Mouse (Mus musculus) midbrain, embryonic 13.5 days (tissue): Measurements from ENCODE around the gene Pigw. TPM values are rescaled to one million over a fixed set of nuclear protein-coding genes. Genes with fewer than 3 reads are reported as not detected.

ENCODE experiments used
- ATAC-seq: fragments of 200-750 bp; cut with Nextera tagmentation; 2 replicates; pipeline ENCODE4 v1.8.0; 2017; ENCODE audit warnings: mild to moderate bottlenecking, moderate TSS enrichment, moderate library complexity
- H3K27ac ChIP-seq: fragments of 300-500 bp; sonication (generic); 2 replicates; pipeline ENCODE4 v1.5.1; 2015; ENCODE audit warnings: inconsistent platforms, mild to moderate bottlenecking, moderate library complexity
- H3K27me3 ChIP-seq: fragments of 300-500 bp; sonication (generic); 2 replicates; pipeline ENCODE4 v1.6.1; 2015; ENCODE audit warnings: mild to moderate bottlenecking, inconsistent platforms
- H3K36me3 ChIP-seq: fragments of 300-500 bp; sonication (generic); 2 replicates; pipeline ENCODE4 v1.6.1; 2015; ENCODE audit warnings: mild to moderate bottlenecking, inconsistent platforms
- H3K4me1 ChIP-seq: fragments of 300-500 bp; sonication (generic); replicated peaks from 2 replicates; pipeline ENCODE4 v1.6.1; 2015; ENCODE audit warnings: inconsistent platforms
- H3K4me2 ChIP-seq: fragments of 300-500 bp; sonication (generic); replicated peaks from 2 replicates; pipeline ENCODE4 v1.6.1; 2015; ENCODE audit warnings: moderate library complexity, mild to moderate bottlenecking, inconsistent platforms
- H3K4me3 ChIP-seq: fragments of 300-500 bp; sonication (generic); replicated peaks from 2 replicates; pipeline ENCODE4 v1.5.1; 2015; ENCODE audit warnings: mild to moderate bottlenecking, inconsistent platforms
- H3K9ac ChIP-seq: fragments of 300-500 bp; sonication (generic); replicated peaks from 2 replicates; pipeline ENCODE4 v1.6.1; 2015; ENCODE audit warnings: mild to moderate bottlenecking, inconsistent platforms
- H3K9me3 ChIP-seq: fragments of 300-500 bp; sonication (generic); 2 replicates; pipeline ENCODE4 v1.6.1; 2016; ENCODE audit warnings: mild to moderate bottlenecking, inconsistent platforms
- WGBS: fragments of 180-500 bp; shearing (Covaris S2); methylation state at CpG from one replicate; pipeline ENCODE4 v1.1.7; 2015; 5-methylcytosine and 5-hydroxymethylcytosine counted together
- polyA plus RNA-seq: library from polyadenylated mRNA; unstranded; fragments of >200 nt; fragmentation: Nextera tagmentation; extraction: Ambion mirVana; gene quantifications from 2 replicates; pipeline ENCODE4 v1.2.1, GENCODE M21; 2015

Pigw gene
- polyA plus RNA-seq, 1 experiment from 2014 or later, result 3.1 TPM

DNA sequence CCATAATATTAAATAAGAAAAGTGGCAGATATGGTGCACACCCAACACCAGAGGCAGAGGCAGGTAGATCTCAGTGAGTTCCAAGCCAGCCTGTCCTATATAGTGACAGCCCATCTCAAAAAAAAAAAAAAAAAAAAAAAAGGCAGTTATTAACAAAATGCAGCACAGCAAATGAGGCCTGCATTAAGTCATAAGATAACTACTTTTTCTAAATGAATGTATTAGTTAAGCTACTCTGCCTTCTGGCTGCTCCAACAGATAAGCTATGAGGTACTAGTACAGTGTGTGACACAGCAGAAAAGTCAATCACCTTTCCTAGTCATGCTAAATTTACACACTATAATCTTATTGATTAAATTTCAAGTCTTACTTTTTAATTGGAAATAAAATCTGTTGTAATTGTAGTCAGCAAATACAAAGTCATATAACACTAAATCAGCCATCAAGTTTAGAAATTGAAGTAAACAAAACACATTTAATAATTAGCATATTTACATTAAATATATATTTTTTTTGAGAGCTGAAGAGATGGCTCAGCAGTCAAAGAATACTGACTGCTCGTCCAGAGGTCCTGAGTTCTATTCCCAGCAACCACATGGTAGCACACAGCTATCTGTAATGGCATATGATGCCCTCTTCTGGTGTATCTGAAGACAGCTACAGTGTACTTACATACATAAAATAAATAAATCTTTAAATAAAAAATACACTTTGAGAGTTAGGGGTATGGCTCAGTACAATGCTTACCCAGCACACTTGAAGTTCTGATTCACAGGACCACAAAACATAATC is 6.8 kb downstream of the Pigw start:
- ATAC-seq, result no peak
- no peak overlapping the region for H3K9ac ChIP-seq
- H3K4me1 ChIP-seq, result peaks cover 15% of the 10 kb centered on the region
- H3K9me3 ChIP-seq, result no peaks in the 10 kb centered on the region
- no peak overlapping the region for H3K4me3 ChIP-seq
- no peak overlapping the region for H3K4me2 ChIP-seq
- no peaks in the 10 kb centered on the region for H3K36me3 ChIP-seq
- 74% methylated on average over 1 of the region's 1 CpGs for WGBS
- no peak overlapping the region for H3K27ac ChIP-seq
- H3K27me3 ChIP-seq, result no peaks in the 10 kb centered on the region

DNA sequence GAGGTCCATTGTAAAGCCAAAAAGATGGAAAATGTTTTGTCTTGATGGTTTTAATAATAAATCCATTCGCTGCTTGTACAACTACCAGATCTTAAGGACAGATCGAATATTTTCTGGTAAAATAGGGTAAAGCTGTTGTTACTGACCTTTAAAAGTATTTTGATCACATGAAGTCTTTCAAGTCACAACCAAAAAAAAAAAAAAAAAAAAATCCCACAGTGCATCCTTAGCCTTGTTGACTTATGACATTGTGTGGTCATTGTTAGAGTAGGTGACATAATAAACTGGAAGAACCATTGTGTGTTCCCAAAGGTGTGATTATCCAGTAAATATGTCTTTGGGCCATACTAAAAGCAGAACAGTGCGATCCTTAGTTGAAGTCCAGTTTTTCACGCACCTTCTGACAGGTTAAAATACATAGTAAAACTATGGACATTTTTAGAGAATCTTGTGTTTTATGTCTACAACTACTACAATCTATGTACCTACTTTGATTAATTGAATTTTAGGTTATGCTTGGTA is 8.5 kb downstream of the Pigw start:
- WGBS, result 90% methylated on average over 4 of the region's 4 CpGs
- no peak for ATAC-seq

DNA sequence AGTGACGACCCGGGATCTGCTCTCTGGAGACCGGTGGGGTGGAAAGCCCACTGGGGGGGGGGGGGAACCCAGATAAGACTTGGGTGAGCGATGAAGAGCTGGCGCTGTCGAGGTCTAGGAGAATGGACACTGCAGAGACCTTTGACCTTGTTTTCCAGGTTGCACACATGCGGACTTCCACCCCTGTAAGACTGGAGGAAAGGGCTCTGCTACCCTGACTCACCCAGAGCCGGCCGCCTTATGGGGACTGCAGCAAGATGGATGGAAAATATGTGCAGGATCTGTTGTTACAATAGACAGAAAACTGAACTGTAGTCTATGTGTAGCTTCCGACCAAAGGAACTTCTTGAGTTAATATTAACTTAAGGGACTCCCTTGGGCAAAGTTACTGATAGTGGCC is 9.0 kb downstream of the Pigw start:
- Histone ChIP-seq H3K4me1 (peaks cover 30% of the 10 kb centered on the region), H3K36me3 (no peaks in the 10 kb centered on the region), H3K27me3 (no peaks in the 10 kb centered on the region), H3K9me3 (no peaks in the 10 kb centered on the region), H3K27ac (peak overlapping the region; percentile 99), H3K9ac (peak overlapping the region; percentile 91), H3K4me2 (peak overlapping the region; percentile 67), H3K4me3 (peak overlapping the region; percentile 69)
- under 1% methylated on average over 10 of the region's 10 CpGs for WGBS
- peak; percentile 62 for ATAC-seq

More for the DNA sequence above, 8.5 kb downstream of the Pigw start:
- Histone ChIP-seq H3K4me2 (peak overlapping the region; percentile 67), H3K27ac (peak overlapping the region; percentile 99), H3K4me1 (peaks cover 26% of the 10 kb centered on the region), H3K27me3 (no peaks in the 10 kb centered on the region), H3K36me3 (no peaks in the 10 kb centered on the region), H3K4me3 (peak overlapping the region; percentile 69), H3K9me3 (no peaks in the 10 kb centered on the region), H3K9ac (peak overlapping the region; percentile 91)

DNA sequence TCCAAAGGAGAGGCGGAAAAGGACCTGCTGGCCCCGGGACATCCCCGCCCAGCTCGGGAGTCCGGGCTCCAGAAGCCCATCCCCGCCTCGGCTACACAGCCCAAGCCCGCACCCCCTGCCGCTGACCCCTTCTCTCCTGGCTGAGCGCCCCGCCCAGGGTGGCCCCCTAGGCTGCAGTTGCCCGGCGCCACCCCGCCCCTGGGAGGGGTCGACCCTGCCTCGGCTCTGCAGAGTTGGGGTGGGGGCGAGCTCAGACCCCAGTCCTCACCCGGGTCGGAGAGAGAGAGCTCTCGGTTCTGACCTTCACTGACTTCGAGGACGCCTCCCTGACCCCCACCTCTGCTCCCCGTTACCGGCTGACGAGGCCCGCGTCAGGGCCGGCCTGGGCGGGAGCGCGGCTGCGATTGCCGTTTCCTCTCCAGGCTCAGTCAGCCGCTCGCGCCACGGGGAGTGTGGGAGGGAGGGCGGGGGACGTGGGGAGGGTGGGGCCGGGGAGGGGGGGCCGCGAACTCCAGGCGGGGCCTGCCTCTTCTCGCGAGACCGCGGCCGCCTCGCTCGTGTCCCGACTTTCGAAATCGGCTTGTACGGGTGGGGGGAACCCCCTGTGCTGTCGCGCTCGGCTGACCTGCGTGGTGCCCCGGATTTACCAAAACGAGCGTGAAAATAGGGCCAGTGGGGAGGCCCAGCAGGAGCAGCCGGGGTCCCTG is 9.6 kb downstream of the Pigw start, which contains the start of gene Ggnbp2:
TSS of gene Ggnbp2 (minus strand) at position 481 of the 707 bp plus-strand sequence.
- Histone ChIP-seq H3K9ac (peak within 1 kb of the TSS; percentile 91), H3K27ac (peak within 1 kb of the TSS; percentile 99), H3K9me3 (no peaks in the 10 kb centered on the region), H3K27me3 (no peaks in the 10 kb centered on the region), H3K4me3 (peak within 1 kb of the TSS; percentile 69), H3K4me2 (peak within 1 kb of the TSS; percentile 71), H3K4me1 (peaks cover 33% of the 10 kb centered on the region), H3K36me3 (no peaks in the 10 kb centered on the region)
- WGBS, result 0% methylated on average over 39 of the region's 62 CpGs
- peak; percentile 89 for ATAC-seq

DNA sequence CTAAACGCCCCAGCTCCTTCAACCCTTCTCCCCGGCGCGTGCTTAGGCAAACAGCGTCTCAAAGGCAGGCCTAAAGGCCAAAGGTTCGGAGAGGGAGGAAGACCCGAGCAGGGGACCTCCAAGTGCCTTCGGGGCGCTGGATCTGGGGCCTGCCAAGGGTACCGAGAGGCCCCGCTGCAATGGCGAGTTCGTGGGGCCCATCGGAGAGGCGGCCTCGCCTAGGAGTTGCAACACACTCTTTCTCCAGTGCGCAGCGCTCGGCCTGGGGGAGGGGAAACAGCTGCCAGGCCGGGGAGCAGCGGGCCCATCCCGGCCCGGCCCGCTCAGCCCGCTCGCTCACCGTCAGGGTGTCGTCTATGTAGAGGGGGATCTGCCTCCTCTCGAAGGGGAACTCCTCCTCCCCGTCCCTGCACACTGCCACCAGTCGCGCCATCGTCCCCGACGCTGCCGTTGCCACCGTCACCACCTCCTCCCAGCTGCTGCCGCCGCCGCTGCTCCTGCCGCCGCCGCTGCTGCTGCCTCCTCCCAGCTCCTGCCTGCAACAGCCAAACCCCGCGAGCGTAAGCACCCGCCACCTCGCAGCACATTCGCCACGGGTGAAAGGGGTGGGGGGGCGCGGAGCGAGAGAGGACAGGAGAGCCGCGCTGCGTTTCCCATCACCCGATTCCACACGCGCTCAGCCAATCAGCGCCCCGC is 10.4 kb downstream of the Pigw start:
- peak; percentile 86 for ATAC-seq
- under 1% methylated on average over 61 of the region's 61 CpGs for WGBS
- Histone ChIP-seq H3K27ac (peak overlapping the region; percentile 99), H3K4me2 (peak overlapping the region; percentile 71), H3K9ac (peak overlapping the region; percentile 87), H3K27me3 (no peaks in the 10 kb centered on the region), H3K9me3 (no peaks in the 10 kb centered on the region), H3K36me3 (no peaks in the 10 kb centered on the region), H3K4me3 (peak overlapping the region; percentile 69), H3K4me1 (peaks cover 36% of the 10 kb centered on the region)

DNA sequence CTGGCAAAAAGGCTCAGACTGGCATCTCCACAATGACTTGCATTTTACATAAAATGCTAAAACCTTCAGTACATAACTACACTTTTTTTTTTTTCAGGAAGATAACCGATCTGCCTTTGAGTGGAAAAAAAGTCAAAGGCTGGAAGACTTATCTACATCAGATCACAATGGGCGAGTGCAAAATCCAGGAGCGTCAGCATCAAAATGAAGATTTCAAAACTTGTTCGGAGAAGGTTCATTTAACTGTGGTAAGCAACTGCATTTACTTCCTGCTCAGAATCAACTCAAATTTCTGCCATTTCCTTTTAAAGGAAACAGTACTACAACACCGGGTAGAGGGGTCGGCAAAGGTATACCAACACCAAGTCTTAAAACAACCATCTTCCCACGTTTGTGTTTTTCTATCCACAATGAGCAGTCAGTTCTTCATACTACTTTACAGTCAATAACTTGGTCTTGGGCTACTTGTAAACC is 11.3 kb downstream of the Pigw start:
- H3K36me3 ChIP-seq, result no peaks in the 10 kb centered on the region
- H3K4me3 ChIP-seq, result peak overlapping the region; percentile 69
- WGBS, result 16% methylated on average over 7 of the region's 7 CpGs
- H3K9ac ChIP-seq, result peak overlapping the region; percentile 87
- peaks cover 36% of the 10 kb centered on the region for H3K4me1 ChIP-seq
- H3K4me2 ChIP-seq, result peak overlapping the region; percentile 71
- H3K27ac ChIP-seq, result peak overlapping the region; percentile 99; the same call in 1 of the 2 replicates
- no peaks in the 10 kb centered on the region for H3K27me3 ChIP-seq
- H3K9me3 ChIP-seq, result no peaks in the 10 kb centered on the region
- no peak for ATAC-seq

DNA sequence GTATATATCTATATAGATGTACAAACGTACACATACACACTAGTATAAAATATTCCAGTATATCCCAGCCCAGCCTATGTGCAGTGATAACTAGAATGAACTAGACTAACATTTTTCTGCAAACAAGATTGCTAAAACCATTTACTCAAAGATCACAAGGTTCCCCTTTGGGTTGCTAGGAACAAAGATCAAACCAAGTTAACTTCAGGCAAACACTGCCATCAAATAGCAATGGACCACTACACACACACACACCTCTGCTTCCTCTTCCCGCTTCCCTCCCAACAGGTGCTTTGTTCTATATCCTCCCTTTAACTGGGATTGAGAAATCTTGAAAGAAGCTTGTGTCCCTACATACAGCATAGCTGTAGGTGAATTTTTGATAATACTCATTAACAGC is 12.5 kb downstream of the Pigw start:
- no peaks in the 10 kb centered on the region for H3K27me3 ChIP-seq
- no peaks in the 10 kb centered on the region for H3K9me3 ChIP-seq
- no peak overlapping the region for H3K4me3 ChIP-seq
- WGBS, result 93% methylated on average over 2 of the region's 2 CpGs
- ATAC-seq, result no peak
- H3K4me2 ChIP-seq, result 0 out of 2 replicates have a peak overlapping the region, but pooled peaks have one; percentile 19
- 0 out of 2 replicates have a peak overlapping the region, but pooled peaks have one; percentile 16 for H3K9ac ChIP-seq
- H3K36me3 ChIP-seq, result peaks cover 3% of the 10 kb centered on the region; the same call in 1 of the 2 replicates
- H3K27ac ChIP-seq, result no peak overlapping the region
- peaks cover 36% of the 10 kb centered on the region for H3K4me1 ChIP-seq

DNA sequence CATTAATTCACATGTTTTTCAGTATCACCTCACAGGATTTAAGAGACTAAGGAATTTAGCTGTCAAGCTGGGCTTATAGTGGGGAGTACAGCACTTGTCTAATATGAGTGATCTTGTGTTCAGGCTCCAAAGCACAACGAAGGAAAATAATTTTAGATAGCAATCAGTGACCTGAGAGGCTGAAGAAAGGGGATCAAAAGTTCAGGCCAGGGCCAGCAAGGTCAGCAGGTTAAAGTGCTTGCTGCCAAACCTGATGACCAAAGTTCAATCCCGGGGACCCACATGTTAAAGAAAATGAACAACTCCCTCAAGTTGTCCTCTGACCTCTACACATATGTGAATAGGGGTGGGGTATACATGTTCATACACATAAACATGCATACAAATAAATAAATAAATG is 14.8 kb downstream of the Pigw start:
- WGBS, result 88% methylated on average over 2 of the region's 2 CpGs
- H3K36me3 ChIP-seq, result peaks cover 13% of the 10 kb centered on the region
- no peak overlapping the region for H3K4me2 ChIP-seq
- ATAC-seq, result no peak
- H3K27me3 ChIP-seq, result no peaks in the 10 kb centered on the region
- H3K4me3 ChIP-seq, result no peak overlapping the region
- H3K27ac ChIP-seq, result no peak overlapping the region
- H3K4me1 ChIP-seq, result peaks cover 30% of the 10 kb centered on the region
- no peak overlapping the region for H3K9ac ChIP-seq
- H3K9me3 ChIP-seq, result no peaks in the 10 kb centered on the region

DNA sequence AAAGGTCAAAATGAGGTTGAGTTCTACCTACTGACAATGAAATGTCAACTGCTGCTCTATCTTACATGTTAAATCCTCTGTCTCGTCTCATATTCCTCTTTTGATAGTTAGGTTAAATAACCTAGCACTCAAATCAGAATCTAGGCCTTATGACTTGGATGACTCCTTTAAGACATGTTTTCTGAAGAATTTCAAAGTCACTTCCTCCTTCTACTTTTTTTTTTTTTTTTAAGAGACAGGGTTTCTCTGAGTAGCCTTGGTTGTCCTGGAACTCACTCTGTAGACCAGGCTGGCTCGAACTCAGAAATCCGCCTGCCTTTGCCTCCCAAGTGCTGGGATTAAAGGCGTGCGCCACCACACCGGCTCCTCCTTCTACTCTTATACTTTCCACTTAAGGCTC is 24.8 kb downstream of the Pigw start:
- Histone ChIP-seq H3K9ac (no peak overlapping the region), H3K36me3 (peaks cover 56% of the 10 kb centered on the region), H3K27me3 (no peaks in the 10 kb centered on the region), H3K27ac (no peak overlapping the region), H3K4me3 (no peak overlapping the region), H3K4me1 (no peaks in the 10 kb centered on the region), H3K9me3 (no peaks in the 10 kb centered on the region), H3K4me2 (no peak overlapping the region)
- ATAC-seq, result no peak
- WGBS, result 97% methylated on average over 6 of the region's 6 CpGs

DNA sequence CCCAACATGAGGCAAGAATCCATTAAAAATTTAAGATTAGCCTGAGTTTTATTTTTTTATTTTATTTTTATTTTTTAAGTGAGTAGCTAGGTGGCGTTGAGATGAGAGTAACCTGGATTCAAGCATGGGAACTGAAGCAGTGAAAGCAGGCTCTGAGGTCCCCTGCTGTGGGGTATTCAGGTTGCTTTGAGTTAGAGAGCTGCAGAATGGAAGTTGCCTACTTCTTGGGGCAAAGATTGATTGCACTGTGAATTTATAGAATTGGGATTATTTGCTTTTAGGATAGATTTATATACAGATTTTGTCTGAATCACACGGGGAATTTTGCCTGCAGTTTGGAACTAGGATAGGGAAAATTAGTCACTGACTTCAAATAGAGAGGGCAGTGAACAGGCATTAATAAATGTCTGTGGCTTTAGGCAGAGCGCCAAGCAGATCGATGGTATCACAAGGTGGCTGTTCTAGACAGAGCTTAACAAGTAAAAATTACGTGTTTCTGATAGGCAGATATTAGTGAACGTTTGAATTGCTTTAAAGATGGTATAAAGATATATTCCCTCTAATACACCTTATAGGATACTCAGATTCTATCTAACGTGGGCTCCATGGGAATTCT is 32.5 kb downstream of the Pigw start:
- Histone ChIP-seq H3K27me3 (no peaks in the 10 kb centered on the region), H3K4me1 (no peaks in the 10 kb centered on the region), H3K36me3 (peaks cover 70% of the 10 kb centered on the region), H3K27ac (no peak overlapping the region), H3K9ac (no peak overlapping the region), H3K9me3 (no peaks in the 10 kb centered on the region), H3K4me3 (no peak overlapping the region), H3K4me2 (no peak overlapping the region)
- no peak for ATAC-seq
- WGBS, result 90% methylated on average over 7 of the region's 7 CpGs

DNA sequence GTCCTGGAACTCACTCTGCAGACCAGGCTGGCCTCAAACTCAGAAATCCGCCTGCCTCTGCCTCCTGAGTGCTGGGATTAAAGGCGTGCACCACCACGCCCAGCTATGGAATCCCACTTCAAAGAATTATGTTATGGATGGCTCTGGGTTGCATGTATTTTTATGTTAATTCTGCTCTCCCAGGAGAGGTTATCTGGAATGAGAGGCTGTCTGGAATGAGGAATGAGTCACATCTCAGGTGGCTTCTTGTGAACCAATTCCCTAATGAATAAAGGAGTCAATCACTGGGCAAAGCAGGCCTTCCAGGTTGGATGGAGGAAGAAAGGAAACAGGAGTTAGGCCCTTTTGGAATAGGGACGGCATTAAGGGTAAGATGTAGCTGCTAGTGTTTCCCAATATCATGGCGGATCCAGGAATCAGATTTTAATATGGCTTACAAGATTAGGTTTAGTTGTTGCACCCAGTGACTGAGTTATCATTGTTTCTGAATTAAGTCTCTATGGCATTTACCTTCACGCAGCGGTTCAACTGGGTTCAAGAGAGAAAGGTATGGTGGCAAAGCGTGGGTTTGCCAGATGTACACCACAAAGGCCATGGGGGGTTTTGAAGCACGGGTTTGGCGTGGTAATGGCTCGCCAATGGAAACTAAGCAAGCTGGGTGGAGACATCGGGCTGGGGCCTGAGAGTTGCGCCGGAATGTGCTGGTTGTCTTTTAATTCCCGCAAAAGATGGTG is 33.2 kb downstream of the Pigw start:
- ATAC-seq, result no peak
- Histone ChIP-seq H3K9ac (no peak overlapping the region), H3K9me3 (no peaks in the 10 kb centered on the region), H3K4me2 (no peak overlapping the region), H3K36me3 (peaks cover 65% of the 10 kb centered on the region), H3K4me3 (no peak overlapping the region), H3K27me3 (no peaks in the 10 kb centered on the region), H3K27ac (no peak overlapping the region), H3K4me1 (no peaks in the 10 kb centered on the region)
- WGBS, result 97% methylated on average over 15 of the region's 15 CpGs
